29 mouse cellular contexts compared by ENCODE assay signal in the genomic region with DNA sequence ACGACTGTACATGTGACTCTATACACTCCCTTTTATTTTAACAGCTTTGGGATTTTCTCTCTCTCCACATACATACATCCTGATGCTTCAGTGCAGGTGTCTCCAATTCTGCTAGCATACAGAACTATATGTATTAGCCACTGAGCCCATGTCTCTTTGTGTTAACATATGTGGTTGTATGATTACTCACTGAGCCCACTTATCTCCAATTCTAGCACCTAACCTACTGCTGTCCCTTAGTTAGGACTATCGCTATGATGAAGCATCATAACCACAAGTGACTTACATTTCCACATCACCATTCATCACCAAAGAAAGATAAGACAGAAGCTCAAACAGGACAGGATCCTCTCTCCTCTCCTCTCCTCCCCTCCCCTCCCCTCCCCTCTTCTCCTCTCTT.
DNase-seq lines count a peak whose midpoint lies in the region; ATAC-seq and TF ChIP-seq lines count a peak whose summit lies in the region.
"Had no signal": no experiment of that assay in that cellular context is flagged by ENCODE, and none has a peak within 500 bp of the region (broad histone marks: within the 10 kb centered on the region; RNA-seq: fewer than 3 reads in every experiment).

No protein-coding gene starts in this region.

- peak; percentile 82 for TF ChIP-seq EP300 in liver, postnatal 0 days (IDR thresholded peaks at IDR 0.05; ENCODE audit: low read depth)

- H3K4me2 ChIP-seq in liver, embryonic 11.5 days, result no peak overlapping the region
- no peak overlapping the region for H3K4me2 ChIP-seq in liver, embryonic 12.5 days
- peak overlapping the region; percentile 32; the same call in 1 of the 2 replicates for H3K4me2 ChIP-seq in liver, postnatal 0 days (ENCODE audit: low read depth, low read length)
- H3K4me2 ChIP-seq: embryonic facial prominence, embryonic 13.5 days; forebrain, embryonic 13.5 days; heart, embryonic 15.5 days; hindbrain, embryonic 12.5 days; intestine, embryonic 15.5 days; neural tube, embryonic 12.5 days had no signal

- H3K4me1 ChIP-seq in liver, embryonic 11.5 days (replicated peaks; ENCODE audit: control insufficient read depth, insufficient read depth, low read length), result no peaks in the 10 kb centered on the region
- H3K4me1 ChIP-seq in liver, embryonic 12.5 days, result 0 out of 2 replicates have a peak, but pooled peaks cover 12% of the 10 kb centered on the region
- H3K4me1 ChIP-seq in liver, postnatal 0 days (ENCODE audit: insufficient read depth), result 0 out of 2 replicates have a peak, but pooled peaks cover 4% of the 10 kb centered on the region
- H3K4me1 ChIP-seq: embryonic facial prominence, embryonic 13.5 days; forebrain, embryonic 13.5 days; heart, embryonic 10.5 days; heart, embryonic 15.5 days; hindbrain, embryonic 12.5 days; intestine, embryonic 15.5 days; midbrain, embryonic 10.5 days; neural tube, embryonic 12.5 days had no signal

- H3K9me3 ChIP-seq in liver, embryonic 11.5 days (ENCODE audit: control insufficient read depth, low read length), result no peaks in the 10 kb centered on the region
- 0 out of 2 replicates have a peak, but pooled peaks cover 6% of the 10 kb centered on the region for H3K9me3 ChIP-seq in liver, embryonic 12.5 days (replicated peaks)
- 0 out of 2 replicates have a peak, but pooled peaks cover 3% of the 10 kb centered on the region for H3K9me3 ChIP-seq in liver, postnatal 0 days (ENCODE audit: low read length)
- H3K9me3 ChIP-seq: embryonic facial prominence, embryonic 13.5 days; forebrain, embryonic 13.5 days; heart, embryonic 10.5 days; heart, embryonic 15.5 days; hindbrain, embryonic 12.5 days; intestine, embryonic 15.5 days; midbrain, embryonic 10.5 days; neural tube, embryonic 12.5 days had no signal

- WGBS in liver, embryonic 11.5 days, result 67% methylated on average over 2 of the region's 2 CpGs
- WGBS in liver, embryonic 12.5 days (ENCODE audit: insufficient replicate concordance), result 52% methylated on average over 2 of the region's 2 CpGs
- WGBS in liver, postnatal 0 days (ENCODE audit: insufficient replicate concordance), result 49% methylated on average over 2 of the region's 2 CpGs

- H3K36me3 ChIP-seq in liver, embryonic 11.5 days (ENCODE audit: control insufficient read depth, insufficient read depth, low read length), result no peaks in the 10 kb centered on the region
- H3K36me3 ChIP-seq in liver, embryonic 12.5 days, result no peaks in the 10 kb centered on the region
- no peaks in the 10 kb centered on the region for H3K36me3 ChIP-seq in liver, postnatal 0 days (replicated peaks; ENCODE audit: insufficient read depth, low read length)
- H3K36me3 ChIP-seq: embryonic facial prominence, embryonic 13.5 days; G1E; heart, embryonic 10.5 days; heart, embryonic 15.5 days; hindbrain, embryonic 12.5 days; intestine, embryonic 15.5 days; midbrain, embryonic 10.5 days; neural tube, embryonic 12.5 days had no signal

- no peak overlapping the region for H3K27ac ChIP-seq in liver, embryonic 11.5 days (ENCODE audit: low read depth, low read length)
- peak overlapping the region; percentile 64 for H3K27ac ChIP-seq in liver, embryonic 12.5 days
- no peak overlapping the region for H3K27ac ChIP-seq in liver, postnatal 0 days (ENCODE audit: low read depth)
- H3K27ac ChIP-seq: embryonic facial prominence, embryonic 13.5 days; forebrain, embryonic 13.5 days; heart, embryonic 10.5 days; heart, embryonic 15.5 days; hindbrain, embryonic 12.5 days; hindbrain, postnatal 0 days; intestine, embryonic 15.5 days; kidney, postnatal 0 days; midbrain, embryonic 10.5 days; neural tube, embryonic 12.5 days had no signal

- H3K9ac ChIP-seq in liver, embryonic 11.5 days (ENCODE audit: low read depth, low read length), result no peak overlapping the region
- H3K9ac ChIP-seq in liver, embryonic 12.5 days, result no peak overlapping the region
- H3K9ac ChIP-seq in liver, postnatal 0 days (replicated peaks), result no peak overlapping the region
- H3K9ac ChIP-seq: embryonic facial prominence, embryonic 13.5 days; forebrain, embryonic 13.5 days; heart, embryonic 15.5 days; hindbrain, embryonic 12.5 days; intestine, embryonic 15.5 days; neural tube, embryonic 12.5 days had no signal

- peak; percentile 87 for ATAC-seq in liver, embryonic 11.5 days (replicated peaks; ENCODE audit: low FRiP score)
- peak; percentile 92 for ATAC-seq in liver, embryonic 12.5 days
- peak; percentile 74 for ATAC-seq in liver, postnatal 0 days
- ATAC-seq: forebrain, embryonic 13.5 days; hindbrain, postnatal 0 days; intestine, embryonic 15.5 days; midbrain, embryonic 16.5 days had no signal

- DNase-seq in liver, embryonic 11.5 days (ENCODE audit: low spot score), result no peak
- no peak for DNase-seq in liver
- peak; percentile 41 for DNase-seq in c-Kit-positive CD71-positive TER-119-positive erythroid progenitor cells, embryonic 14.5 days (ENCODE audit: low spot score)
- no peak for DNase-seq in liver, postnatal 0 days
- DNase-seq in retina, postnatal 1 day, result no peak
- no peak for DNase-seq in cerebellum, postnatal 14 days
- DNase-seq in kidney, adult 11 months, result no peak
- DNase-seq: adrenal gland, postnatal 25 days; cerebellum, adult 2 months; gastrocnemius, postnatal 25 days; heart, adult 11 months; heart, postnatal 36 days; kidney, adult 8-10 months; layer of hippocampus, postnatal 36 days; lung, postnatal 36 days; right cerebral cortex, postnatal 4 days had no signal

- no peak overlapping the region for H3K4me3 ChIP-seq in liver, embryonic 11.5 days (ENCODE audit: low read depth, low read length)
- H3K4me3 ChIP-seq in liver, embryonic 12.5 days, result no peak overlapping the region
- no peak overlapping the region for H3K4me3 ChIP-seq in liver, postnatal 0 days (ENCODE audit: low read depth, low read length)
- H3K4me3 ChIP-seq: embryonic facial prominence, embryonic 13.5 days; forebrain, embryonic 13.5 days; heart, embryonic 10.5 days; heart, embryonic 15.5 days; hindbrain, embryonic 12.5 days; intestine, embryonic 15.5 days; midbrain, embryonic 10.5 days; neural tube, embryonic 12.5 days had no signal

- no peaks in the 10 kb centered on the region for H3K27me3 ChIP-seq in liver, embryonic 11.5 days (replicated peaks; ENCODE audit: control insufficient read depth, insufficient read depth, low read length)
- no peaks in the 10 kb centered on the region for H3K27me3 ChIP-seq in liver, embryonic 12.5 days (replicated peaks)
- H3K27me3 ChIP-seq in liver, postnatal 0 days (ENCODE audit: insufficient read depth, low read length), result no peaks in the 10 kb centered on the region
- H3K27me3 ChIP-seq: embryonic facial prominence, embryonic 13.5 days; forebrain, embryonic 13.5 days; heart, embryonic 15.5 days; hindbrain, embryonic 12.5 days; intestine, embryonic 15.5 days; neural tube, embryonic 12.5 days had no signal

- TF ChIP-seq CTCF in liver, postnatal 0 days (IDR thresholded peaks at IDR 0.05; ENCODE audit: low read depth), result no peak
